Mouse (Mus musculus) retina, postnatal 7 days (tissue): ENCODE measurements around the gene Cd44.

Source experiments
- DNase-seq: peaks from one replicate; pipeline ENCODE4 v3.0.0-alpha.2; 2012; ENCODE audit warnings: low read depth, low spot score

The Cd44 gene

DNA sequence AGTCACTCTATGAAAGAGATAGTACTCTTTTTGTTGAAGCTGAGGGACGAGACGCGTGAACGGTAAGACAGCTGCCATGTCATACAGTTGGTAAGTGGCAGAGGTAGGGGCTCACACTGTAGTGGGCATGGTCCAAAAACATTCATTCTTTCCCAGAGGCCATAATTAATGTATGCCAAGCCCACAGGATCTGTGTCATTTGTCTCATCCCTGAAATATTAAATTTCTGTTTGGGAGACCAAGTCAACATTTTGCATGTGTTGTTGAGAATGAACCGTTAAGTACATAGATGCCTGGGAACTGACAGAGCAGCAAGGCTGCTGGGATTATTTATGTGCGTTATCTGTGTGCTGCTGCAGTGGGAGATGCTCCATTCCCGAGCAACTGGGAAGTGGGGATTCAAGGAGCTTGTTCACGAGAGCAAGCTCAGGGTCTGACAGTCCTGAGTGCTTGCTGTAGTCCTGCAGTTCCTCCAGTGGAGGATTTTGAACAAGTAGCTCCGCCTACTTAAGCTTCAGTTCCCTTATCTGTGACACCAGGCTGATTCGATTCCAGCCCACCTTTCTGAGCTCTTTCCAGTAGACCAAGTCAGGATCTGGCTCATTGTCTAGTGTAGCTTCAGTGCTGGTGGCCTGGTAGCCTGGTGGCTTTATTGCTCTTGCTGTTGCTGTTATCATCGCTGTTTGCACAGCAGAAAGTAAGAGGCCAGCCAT is 12.5 kb upstream of the Cd44 start:
- DNase-seq: no peak

DNA sequence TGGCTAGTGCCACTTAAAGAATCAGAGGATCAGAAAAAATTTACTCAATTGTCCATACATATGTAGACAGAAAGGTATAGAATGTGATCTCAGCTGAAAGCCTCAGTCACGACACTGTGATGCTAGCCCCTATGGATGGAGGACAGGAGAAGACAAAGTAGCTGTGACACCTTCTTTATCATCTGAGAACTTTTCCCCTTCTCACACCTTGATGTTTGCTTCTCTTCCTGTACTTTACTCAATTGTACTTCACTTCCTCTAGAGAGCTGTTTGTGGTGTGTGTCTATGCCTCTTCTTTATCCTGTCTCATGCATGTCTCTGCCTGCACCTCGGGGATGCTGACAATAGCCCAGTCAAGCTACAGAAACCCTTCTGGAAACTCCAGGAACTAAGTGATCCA is 11.5 kb upstream of the Cd44 start:
- DNase-seq: no peak

DNA sequence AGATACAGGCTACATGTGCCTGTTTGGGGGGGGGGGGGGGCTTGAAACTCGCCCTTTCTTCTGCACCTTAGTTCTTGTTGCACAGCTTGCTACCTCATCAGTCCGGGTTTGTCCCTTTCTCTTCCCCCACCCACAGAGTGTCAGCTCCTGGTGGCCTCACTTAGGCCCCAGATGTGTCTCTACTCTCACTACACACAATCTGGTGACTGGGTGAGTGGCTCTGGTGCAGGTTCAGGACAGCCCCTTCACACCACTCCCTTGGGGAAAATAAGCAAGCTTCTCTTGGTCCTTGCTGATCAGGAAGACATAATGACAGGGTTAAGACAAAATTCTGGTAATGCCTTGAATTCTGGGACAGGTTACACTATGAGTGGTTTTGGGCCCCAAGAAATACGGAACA is 11.0 kb upstream of the Cd44 start:
- DNase-seq: no peak

DNA sequence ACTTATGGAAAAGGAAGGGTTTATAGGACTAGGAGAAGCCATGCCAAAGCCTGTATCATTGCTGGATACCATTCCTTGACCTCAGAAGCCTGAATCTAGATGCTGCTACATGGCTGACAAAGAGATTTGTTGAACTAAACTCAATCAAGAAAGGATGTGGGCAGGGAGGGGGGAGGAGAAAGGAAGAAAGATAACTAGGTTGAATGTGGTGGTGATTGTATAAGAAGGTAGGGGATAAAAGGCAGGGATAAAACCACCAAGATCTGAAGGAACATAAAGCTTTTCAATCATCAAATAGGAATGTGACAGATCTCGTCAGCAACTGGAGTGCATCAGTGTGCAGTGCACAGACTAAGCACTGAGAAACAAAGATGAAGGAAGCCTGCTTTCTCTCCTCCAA is 7.9 kb upstream of the Cd44 start:
- DNase-seq: no peak

DNA sequence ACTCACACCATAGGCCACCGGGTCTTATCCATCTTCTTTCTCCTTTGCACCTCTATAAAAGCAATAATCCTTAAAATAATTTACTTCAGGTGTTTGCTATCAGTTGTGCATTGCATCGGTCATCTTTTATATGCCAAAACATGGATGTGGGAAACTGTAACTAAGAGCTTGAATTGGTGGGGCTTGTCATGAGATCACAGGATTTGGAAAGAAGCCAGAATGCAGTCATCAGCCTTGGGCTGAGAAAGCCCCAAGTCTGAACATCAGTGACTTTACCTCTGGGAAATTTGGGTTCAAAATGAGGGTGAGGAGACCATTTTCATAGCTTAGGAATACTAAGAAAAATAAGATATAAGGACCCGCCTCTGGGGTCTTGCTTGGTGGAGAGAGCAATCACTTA is 4.1 kb upstream of the Cd44 start:
- DNase-seq: no peak

DNA sequence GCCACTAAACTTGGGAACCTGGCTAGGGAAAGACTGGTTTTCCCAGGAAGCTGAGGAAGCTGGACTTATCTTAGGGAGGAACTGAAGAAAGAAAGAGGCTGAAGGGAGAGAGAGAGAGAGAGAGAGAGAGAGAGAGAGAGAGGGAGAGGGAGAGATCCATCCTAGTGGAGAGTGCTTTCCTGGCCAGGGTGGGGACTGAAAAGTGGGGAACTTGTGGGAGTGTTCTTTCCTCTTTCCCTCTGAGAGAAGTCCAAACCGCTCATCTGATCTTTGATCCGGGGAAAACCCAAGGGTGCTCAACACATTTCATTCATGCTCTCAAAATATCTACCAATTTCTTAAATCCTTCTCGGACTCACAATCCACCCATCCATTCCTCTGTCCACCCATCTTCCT is 361 bp upstream of the Cd44 start:
- no peak for DNase-seq

DNA sequence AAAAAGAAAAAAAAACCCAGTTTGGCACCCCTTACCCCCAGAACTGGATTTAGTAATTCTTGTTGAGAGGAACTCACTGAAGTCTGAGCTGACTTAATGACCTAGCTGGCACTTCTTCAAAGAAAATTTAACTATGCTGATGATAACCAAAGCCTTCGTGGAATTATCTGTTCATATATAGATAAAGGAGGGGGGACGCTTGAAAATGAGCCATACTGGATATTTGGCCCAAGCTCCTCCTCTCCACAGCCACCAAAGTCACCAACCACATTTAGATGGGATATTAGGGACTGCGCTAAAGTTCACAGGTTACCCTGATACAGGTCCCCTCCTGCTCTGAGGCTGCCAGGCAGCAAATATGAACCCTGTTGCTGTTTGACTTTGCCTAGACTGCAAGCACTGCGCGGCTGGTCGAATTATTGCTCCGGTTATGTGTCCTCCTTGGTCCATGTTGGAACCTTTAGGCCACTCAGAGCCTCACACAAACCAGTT is 1.2 kb downstream of the Cd44 start:
- no peak for DNase-seq

DNA sequence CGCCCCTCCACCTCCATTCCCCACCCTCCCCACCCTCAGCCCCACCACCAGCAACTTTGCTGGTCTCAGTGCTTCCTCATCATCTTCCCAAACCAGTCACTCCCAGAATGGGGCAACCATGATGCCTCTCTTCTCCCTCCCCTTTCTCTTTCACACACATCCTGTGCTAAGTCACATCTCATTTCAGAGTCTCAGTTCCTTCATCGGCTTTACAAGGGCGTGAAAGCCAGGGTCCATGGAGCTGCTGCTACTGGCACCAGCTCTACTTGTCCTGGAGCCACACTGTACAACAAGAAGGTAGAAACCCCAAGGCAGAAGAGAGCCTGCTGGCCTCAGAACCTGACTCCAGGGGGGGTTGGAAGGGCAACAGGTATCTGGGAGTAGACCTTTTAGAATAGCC is 2.2 kb downstream of the Cd44 start:
- no peak for DNase-seq

DNA sequence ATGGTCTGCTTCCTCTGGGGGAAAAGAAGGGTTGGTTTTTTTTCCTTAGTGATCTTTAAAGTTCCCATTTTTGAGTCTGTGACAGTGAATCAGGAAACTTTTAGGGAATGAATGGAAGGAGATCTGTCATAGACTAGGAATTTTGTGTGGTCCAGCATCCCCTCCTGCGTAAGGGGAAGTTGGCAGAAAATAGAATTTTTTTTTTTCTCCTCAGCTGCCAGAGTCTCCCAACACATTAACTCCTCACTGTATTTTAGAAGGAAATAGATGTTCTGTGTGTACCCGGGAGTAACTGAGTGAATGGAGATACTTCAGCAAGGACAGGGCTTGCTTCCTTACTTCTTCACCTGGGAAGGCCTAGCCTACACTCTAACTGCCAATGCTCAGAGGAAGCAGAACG is 2.9 kb downstream of the Cd44 start:
- no peak for DNase-seq

DNA sequence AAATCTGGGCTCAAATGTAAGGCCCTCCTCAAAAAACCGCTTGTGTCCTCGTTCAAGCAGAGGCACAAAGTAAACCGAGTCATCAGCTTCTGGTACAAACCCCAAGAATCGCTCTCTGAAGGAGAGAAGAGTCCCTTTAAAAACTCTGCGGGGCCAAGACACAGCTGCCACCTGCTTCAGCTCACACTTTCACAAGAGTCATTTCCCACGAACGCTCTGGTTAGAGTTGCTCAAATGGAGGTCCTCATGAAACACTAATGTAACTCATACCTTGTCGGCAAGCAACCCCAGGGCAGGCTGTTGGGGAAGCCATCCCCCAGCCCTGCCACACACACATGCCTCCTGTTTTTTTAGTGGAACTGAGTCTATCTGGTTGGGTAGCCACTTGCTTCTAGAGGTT is 5.3 kb downstream of the Cd44 start:
- DNase-seq: no peak

DNA sequence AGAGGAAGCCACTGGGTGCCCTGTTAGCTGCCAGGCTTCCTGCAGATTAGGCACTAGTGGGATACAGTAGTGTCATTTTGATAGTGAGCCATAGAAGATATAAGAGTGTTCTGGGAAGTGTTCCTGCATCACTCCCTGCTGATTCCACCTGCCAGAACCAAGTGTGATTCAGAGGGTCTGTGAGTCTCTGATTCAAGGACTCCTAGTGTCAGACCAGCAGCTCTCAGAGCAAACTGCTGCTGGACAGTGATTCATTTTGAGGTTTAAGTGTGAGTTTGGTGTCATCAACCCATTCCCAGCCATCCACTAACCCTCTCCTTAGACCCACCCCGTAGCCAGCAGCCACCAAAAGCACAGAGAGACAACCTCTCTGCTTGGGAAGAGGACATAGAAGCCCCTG is 6.3 kb downstream of the Cd44 start:
- no peak for DNase-seq

DNA sequence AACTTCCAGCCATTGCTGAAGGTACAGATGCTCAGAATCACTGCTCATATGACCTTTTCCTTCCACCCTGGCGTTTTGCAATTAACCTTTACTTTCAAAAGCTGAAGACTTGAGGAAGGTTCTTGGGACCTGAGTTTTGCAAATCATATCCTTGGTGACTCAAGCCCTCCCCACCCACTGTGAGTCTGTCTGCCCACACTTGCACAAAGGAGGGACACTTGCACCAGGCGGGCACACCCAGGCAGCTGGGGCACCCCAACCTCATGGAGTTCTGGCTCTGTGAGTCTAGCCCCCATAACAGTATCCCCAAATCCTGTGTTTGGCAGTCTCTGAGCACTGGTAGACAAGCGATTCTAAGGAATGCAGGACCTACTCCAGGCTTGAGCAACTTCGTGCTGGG is 6.7 kb downstream of the Cd44 start:
- no peak for DNase-seq

DNA sequence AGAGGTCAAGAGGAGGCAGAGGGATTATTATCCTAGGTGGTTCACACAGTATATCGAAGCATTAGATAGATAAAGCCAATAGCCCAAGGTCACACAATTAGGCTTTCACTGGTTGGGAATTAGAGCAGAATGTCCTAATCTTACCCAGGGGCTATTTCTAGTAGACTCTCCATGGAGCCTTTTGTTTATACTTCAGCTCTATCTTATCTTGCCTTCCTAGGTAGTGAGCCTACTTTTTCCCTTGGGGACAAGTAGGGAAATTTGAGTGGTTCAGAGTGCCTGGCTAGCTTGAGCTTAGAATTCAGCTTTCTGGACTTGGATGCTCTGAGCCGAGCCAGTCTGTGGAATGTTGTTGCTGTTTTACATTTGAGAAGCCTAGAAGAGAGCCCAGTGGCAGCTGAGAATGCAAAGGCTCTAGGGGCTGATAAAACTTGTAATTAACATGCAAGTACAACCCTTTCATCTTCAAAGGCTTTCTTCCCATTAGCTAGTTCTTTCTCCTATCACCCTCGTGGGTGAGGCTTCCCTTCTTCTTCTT is 12.7 kb downstream of the Cd44 start:
- no peak for DNase-seq

DNA sequence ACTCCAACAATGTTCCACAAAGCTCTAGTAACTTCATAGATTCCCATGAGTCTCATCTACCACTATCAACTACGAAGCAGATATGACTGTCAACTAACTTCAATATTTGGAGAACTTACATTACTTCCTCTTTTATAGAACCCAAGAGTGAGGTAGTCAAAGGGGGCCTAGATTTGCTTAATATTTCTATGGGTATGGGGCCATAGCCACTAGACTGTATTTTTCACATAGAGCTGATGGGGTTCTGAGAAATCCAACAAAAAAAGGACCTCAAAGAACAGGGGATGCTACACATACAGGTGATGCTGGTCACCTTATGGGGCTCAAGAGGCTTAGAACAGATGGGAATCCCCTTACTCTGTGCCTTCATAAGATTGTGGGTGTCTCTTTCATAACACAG is 14.3 kb downstream of the Cd44 start:
- no peak for DNase-seq

DNA sequence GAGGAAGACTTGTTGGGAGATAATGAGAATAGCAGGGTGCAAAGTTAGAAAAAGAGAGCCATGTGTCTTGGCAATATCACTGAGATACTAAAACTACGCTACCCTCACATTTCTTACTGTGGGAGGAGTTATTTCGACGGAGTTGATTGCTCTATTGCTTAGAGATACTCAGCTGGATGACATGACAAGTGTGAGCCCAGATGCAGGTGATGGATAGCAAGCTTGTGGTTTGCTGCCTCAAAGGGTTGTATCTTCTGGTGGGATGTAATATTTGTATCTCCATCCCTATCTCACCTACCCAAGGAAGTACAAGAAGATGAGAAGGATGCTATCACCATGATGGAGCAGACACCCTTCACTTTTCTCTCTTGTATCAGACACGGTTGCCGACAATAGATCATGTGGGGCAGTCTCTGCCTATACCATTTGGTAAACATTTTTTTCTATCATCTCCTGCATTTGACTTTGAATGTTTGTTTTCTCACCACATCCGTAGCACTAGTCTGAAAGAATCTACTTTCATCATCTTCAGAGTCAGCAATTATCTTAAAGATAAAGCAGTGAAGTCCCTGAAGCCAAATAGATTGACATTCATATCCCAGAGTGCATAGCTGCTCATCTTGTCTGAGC is 15.0 kb downstream of the Cd44 start:
- DNase-seq: no peak

DNA sequence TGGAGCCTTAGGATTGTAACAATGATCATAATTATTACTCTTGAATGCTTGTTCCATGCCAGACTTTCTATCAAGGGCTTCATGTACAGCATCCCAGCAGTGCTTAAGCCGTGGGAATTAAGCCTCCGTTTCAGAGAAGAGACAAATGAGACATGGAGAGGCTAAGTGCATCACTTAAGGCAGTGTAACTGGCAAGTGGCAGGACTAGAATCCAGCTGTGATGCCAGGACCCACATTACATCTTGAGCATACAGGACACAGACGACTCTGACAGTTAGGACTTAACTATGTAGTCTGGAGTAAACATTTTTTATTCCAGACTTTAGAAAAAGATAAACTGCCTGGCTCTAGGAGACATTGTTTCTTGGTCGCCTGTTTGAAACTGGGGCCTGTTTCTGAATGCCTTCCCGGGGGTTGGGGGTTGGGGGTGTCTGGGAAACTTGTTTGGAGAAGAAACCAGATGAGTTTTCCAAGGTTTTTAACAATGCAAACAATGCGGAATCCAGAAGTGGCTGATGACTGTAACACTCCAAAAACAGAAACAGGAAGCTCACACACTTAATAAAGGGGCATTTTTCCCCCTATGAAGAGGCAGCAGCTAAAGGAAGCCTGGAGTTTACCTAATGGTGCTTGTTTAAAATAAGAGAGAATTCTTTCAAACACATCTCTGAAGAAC is 18.7 kb downstream of the Cd44 start:
- DNase-seq: no peak

DNA sequence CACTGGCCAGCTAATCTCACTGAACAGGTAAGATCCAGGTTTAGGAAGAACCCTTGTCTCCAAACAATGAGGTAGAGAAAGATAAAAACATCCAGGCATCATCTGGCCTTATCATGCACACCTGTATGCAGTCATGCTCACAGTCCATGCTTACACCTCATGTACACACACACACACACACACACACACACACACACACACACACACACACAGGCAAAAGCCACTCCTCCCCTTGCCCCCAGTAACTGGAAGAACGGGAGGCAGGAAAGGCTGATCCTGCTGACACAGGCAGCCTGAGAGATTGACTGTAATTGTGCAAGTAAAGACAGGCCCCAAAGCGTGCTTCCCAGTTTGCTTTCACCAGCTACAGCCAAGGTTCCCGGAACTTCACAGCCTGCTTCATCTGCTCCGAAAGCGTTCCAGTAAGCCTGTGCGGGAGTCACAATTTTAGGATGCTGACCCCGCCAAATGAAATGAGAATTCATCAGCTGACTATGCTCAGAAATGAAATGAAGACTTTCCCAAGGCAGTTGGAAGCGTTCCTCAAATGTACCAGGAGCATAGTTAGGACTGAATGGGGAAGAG is 19.4 kb downstream of the Cd44 start:
- DNase-seq: no peak

DNA sequence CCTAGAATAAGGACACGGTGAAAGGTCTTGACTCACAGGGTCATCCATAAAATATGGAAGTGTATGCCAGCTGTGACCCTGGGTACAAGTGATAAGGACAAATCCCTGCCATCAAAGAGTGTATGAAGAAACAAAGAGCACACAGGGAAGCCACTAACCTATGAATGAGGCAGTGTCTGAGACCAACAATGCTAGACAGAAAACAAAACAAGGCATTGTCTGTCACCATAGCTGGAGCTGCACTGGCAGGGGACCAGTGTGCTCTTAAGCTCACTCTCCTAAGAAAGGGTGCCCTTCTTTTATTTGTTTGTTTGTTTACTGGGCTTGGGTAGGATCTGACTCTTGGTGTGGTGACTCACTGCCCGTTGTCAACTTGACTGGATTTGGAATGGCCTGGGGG is 23.0 kb downstream of the Cd44 start:
- DNase-seq: no peak

DNA sequence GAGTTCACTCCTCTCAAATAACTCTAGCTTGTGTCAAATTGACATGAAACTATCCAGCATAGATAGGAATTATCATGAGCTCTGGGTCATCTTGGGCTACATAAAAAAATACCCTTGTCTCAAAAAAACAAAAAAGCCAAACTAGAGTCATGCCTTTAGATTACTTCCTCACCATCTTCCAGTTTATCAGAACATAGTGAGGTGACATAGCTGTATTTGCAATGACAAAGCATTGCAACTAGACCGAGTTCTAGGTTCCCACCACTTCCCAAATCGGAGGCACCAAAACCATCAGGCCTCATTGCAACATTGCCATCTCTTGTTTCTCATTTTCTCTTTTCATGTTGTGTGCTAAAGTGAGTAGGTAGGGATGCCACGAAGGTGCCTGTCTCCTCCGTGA is 24.0 kb downstream of the Cd44 start:
- DNase-seq: no peak

DNA sequence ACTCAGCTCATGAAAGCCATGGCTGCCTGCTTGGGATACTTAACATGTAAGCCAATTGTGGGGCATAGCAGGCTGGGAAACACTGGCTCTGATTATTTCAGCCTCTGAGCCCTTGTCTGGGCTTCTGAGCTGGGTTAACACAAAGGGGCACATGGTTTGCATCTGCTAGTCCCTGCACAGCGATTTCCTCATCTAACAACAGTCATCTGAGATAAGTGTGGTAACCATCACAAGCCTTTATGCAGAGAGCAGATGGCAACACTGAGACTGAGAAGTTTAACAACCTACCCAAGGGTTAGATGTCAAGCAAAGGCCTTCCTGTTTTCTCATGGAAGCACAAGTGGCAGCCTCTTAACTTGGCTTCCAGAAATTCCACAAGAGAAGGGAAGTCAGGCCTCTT is 25.3 kb downstream of the Cd44 start:
- no peak for DNase-seq

DNA sequence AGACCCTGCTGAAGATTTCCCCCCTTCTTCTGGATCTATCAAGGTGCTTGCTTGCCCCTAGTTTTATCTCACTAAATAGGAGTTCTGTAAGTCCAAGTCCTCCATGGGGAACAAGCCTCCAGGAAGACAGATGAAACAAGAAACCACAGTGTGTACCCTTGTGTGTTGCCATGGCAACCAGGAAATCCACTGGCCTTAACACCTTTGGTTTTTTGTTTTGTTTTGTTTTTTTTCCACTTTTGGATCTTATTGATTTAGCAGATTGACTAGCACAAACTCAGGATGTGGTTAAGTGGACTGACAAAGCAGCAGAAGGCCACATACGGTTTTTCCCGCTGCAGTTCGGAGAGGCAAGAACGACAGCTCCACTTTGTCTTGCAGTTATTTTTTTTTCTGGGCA is 27.6 kb downstream of the Cd44 start:
- no peak for DNase-seq

DNA sequence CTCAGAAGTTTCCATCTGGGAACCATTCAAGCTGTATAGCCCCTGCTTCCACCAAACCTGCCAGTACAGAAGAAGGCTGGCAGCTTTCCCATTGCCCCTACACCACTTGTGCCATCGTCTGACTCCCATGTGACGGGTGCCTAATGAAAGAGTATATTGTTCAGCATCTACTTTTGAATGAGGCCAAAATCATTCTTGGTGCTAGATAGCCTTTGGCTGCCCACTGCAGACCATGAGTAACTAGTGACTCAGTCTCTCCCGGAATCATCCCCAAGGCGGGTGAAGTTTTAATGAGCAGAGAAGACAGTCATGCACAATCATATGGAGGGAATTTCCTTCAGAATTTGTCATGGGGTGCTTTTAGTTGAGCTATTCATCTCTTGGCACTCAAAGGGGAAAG is 28.3 kb downstream of the Cd44 start:
- DNase-seq: no peak

DNA sequence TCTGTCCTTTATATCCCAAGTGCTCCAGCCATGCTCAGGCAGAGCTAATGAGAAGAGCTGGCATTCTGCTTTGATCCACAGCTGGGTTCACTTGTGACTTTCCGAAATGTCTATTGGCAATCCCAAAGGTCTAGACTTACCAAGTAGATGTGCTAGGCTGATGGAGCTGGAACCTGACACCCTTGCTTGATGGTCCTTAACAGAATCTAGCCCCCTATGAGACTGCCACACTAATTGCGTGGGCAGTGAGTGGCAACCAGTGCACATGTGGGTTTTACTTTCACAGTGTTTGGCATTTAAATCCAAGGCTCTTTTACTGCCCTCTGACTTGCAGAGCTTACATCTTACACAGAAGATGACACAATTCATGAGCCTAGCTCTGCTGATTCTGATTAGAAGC is 29.0 kb downstream of the Cd44 start:
- DNase-seq: no peak
